In the genomic region with DNA sequence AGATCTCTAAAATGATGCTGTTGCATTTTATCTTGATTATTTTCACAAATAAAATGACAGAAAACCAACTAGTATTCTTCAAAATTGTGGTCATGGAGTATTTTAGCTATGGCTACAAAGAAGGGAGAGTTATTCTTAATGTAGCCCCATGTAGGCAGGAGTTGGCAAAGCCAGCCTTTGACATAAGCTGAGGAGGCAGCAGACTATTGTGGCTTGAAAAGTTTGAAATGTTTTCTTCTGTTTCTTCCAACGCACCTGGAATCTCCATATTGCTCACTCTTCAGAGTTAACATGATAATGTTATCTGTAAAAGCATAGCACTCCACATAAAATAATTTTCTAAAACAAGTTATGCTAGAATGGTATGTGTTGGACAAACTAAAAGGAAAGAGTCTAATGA, we compare ENCODE assay signal across 17 mouse cellular contexts.
DNase-seq lines count a peak whose midpoint lies in the region.
"Had no signal": no experiment of that assay in that cellular context is flagged by ENCODE, and none has a peak within 500 bp of the region (broad histone marks: within the 10 kb centered on the region; RNA-seq: fewer than 3 reads in every experiment).

No protein-coding gene starts in this region.

- DNase-seq in layer of hippocampus, adult 9-11 months = peak; percentile 20
- DNase-seq in layer of hippocampus, adult 11-12 months (ENCODE audit: low spot score) = no peak
- DNase-seq in right cerebral cortex, adult 18-20 months = peak; percentile 24
- DNase-seq in right cerebral cortex, postnatal 10 days (ENCODE audit: low spot score in 2 of 2) = no peak
- peak; percentile 71 for DNase-seq in brain, adult 2 months (ENCODE audit: low read depth, low spot score)
- DNase-seq in right cerebral cortex, postnatal 36 days (ENCODE audit: low spot score in 2 of 2) = peak; percentile 14
- DNase-seq in layer of hippocampus, postnatal 10 days (ENCODE audit: low spot score in 2 of 2) = no peak
- DNase-seq: adrenal gland, adult 2 months; adrenal gland, postnatal 14 days; cerebellum, adult 11-12 months; cerebellum, adult 8-10 months; cerebellum, postnatal 10 days; cerebellum, postnatal 36 days; embryo, embryonic 11 days; gastrocnemius, adult 2 months; gastrocnemius, postnatal 14 days; heart, adult 11 months had no signal

Comparison
In these comparisons a context has a peak if more than half of its experiments do, and no peak if none do; other contexts are left out.
1. DNase-seq: peak in layer of hippocampus, adult 9-11 months (single experiment), right cerebral cortex, adult 18-20 months (single experiment), brain, adult 2 months (single experiment) and right cerebral cortex, postnatal 36 days (2 of 2); none in layer of hippocampus, adult 11-12 months (single experiment), right cerebral cortex, postnatal 10 days (0 of 2) and layer of hippocampus, postnatal 10 days (0 of 2).